Mouse (Mus musculus) left cerebral cortex, adult 18-20 months (tissue): ENCODE results near the gene Actn4. TPM values are rescaled to one million over a fixed set of nuclear protein-coding genes. Genes with fewer than 3 reads are reported as not detected.
A peak's percentile ranks its signal among the peaks of the same experiment; 100 is the strongest.

Experiments used
- DNase-seq, 2 experiments: peaks; one replicate each; pipeline ENCODE4 v3.0.0; 2021 to 2022; ENCODE audit warnings: low spot score in 2 of 2, mixed read lengths in 1 of 2
- long read RNA-seq, 2 experiments: library from polyadenylated mRNA; stranded (forward); transcript quantifications; one replicate each; pipeline ENCODE4 v2.0.0; 2021
- total RNA-seq, 2 experiments: library from RNA; stranded (reverse); gene quantifications; 2 replicates each; pipeline ENCODE4 v1.2.3; 2021

The Actn4 gene
- total RNA-seq = 100 to 1,000 TPM; 192 TPM
- long read RNA-seq, experiment 1, transcript Actn4-201 (21 exons, 3,877 nt) = major isoform, 35 of 196 reads
- long read RNA-seq, experiment 1, transcript Actn4-210 (7 exons, 1,489 nt) = minor isoform, 6 of 196 reads
- long read RNA-seq, experiment 1, partial matches to known transcripts = 32 of 196 reads
- long read RNA-seq, experiment 1, other reads (novel, unspliced or antisense) = 122 of 196 reads
- long read RNA-seq, experiment 2, transcript Actn4-201 (21 exons, 3,877 nt) = major isoform, 5 of 98 reads
- long read RNA-seq, experiment 2, partial matches to known transcripts = 13 of 98 reads
- long read RNA-seq, experiment 2, other reads (novel, unspliced or antisense) = 76 of 98 reads

- peak; percentile 99 for DNase-seq
These were observed at the start of gene Actn4 for GRCm38 (mm10) chr7:28961927-28962670. Gene Actn4, minus strand, starts transcription at chr7:28962340.

- no peak for DNase-seq
These were observed 46.6 kb upstream of the Actn4 start for GRCm38 (mm10) chr7:29008714-29009113.

- no peak for DNase-seq
These were observed 46.0 kb upstream of the Actn4 start for GRCm38 (mm10) chr7:29008171-29008570.

- DNase-seq = peak in 1 of 2 experiments; percentile 10
These were observed 45.3 kb upstream of the Actn4 start for GRCm38 (mm10) chr7:29007224-29008101.

GRCm38 (mm10) chr7:29000651-29001605 is 38.8 kb upstream of the Actn4 start:
- DNase-seq = peak; percentile 14 to 40

- no peak for DNase-seq
These were observed 31.3 kb upstream of the Actn4 start for GRCm38 (mm10) chr7:28993402-28993801.

GRCm38 (mm10) chr7:28992997-28993396 is 30.9 kb upstream of the Actn4 start:
- DNase-seq = no peak

GRCm38 (mm10) chr7:28991616-28992015 is 29.5 kb upstream of the Actn4 start:
- DNase-seq = no peak

GRCm38 (mm10) chr7:28990766-28991273 is 28.7 kb upstream of the Actn4 start:
- no peak for DNase-seq

GRCm38 (mm10) chr7:28985207-28985606 is 23.1 kb upstream of the Actn4 start:
- no peak for DNase-seq

- DNase-seq = no peak
These were observed 22.3 kb upstream of the Actn4 start for GRCm38 (mm10) chr7:28984452-28984851.

- no peak for DNase-seq
These were observed 21.7 kb upstream of the Actn4 start for GRCm38 (mm10) chr7:28983849-28984248.

- DNase-seq = no peak
These were observed 21.0 kb upstream of the Actn4 start for GRCm38 (mm10) chr7:28983141-28983564.

- DNase-seq = no peak
These were observed 20.3 kb upstream of the Actn4 start for GRCm38 (mm10) chr7:28982274-28983013.

- DNase-seq = peak; percentile 96 to 98
These were observed 19.6 kb upstream of the Actn4 start, which contains the start of the genes Eif3k and Map4k1 for GRCm38 (mm10) chr7:28981651-28982273. Gene Eif3k, minus strand, starts transcription at chr7:28981864. Gene Map4k1, plus strand, starts transcription at chr7:28982050.

GRCm38 (mm10) chr7:28977556-28977955 is 15.4 kb upstream of the Actn4 start:
- DNase-seq = no peak

GRCm38 (mm10) chr7:28973025-28973424 is 10.9 kb upstream of the Actn4 start:
- no peak for DNase-seq

GRCm38 (mm10) chr7:28972542-28972985 is 10.4 kb upstream of the Actn4 start:
- DNase-seq = peak; percentile 83 to 86
